Mouse (Mus musculus) liver, embryonic 14.5 days (tissue): Measurements from ENCODE around the gene 4931406C07Rik. TPM values are rescaled to one million over a fixed set of nuclear protein-coding genes. Genes with fewer than 3 reads are reported as not detected.

ENCODE experiments used
- ATAC-seq: fragments of 200-750 bp; cut with Nextera tagmentation; 2 replicates; pipeline ENCODE4 v1.8.0; 2017; ENCODE audit warnings: moderate number of reproducible peaks, mild to moderate bottlenecking, moderate library complexity; ENCODE audit not compliant: insufficient read depth
- DNase-seq, 3 experiments: peaks; one replicate each; pipeline ENCODE4 v3.0.0-alpha.2; 2012 to 2013; ENCODE audit warnings: low read depth in 3 of 3, low spot score in 3 of 3
- H3K27ac ChIP-seq: fragments of 300-500 bp; sonication (generic); 2 replicates; pipeline ENCODE4 v1.5.1; 2014; ENCODE audit warnings: moderate library complexity, mild to moderate bottlenecking, control low read depth, inconsistent platforms
- H3K27me3 ChIP-seq: fragments of 300-500 bp; sonication (generic); 2 replicates; pipeline ENCODE4 v1.6.1; 2014; ENCODE audit warnings: mild to moderate bottlenecking, low read length, moderate library complexity; ENCODE audit not compliant: control insufficient read depth, insufficient read depth
- H3K36me3 ChIP-seq: fragments of 300-500 bp; sonication (generic); replicated peaks from 2 replicates; pipeline ENCODE4 v1.6.1; 2014; ENCODE audit warnings: low read depth; ENCODE audit not compliant: control insufficient read depth, insufficient read depth
- H3K4me1 ChIP-seq, 2 experiments: fragments of 200-500 bp in 1 of 2; fragments of 300-500 bp in 1 of 2; sonication (generic) in 1 of 2; replicated peaks; 2 replicates each; pipeline ENCODE4 v1.6.1; 2012 to 2014; ENCODE audit warnings: antibody characterized with exemption in 1 of 2, inconsistent platforms in 1 of 2, low read length in 1 of 2; ENCODE audit not compliant: control insufficient read depth in 2 of 2, insufficient read depth in 2 of 2
- H3K4me2 ChIP-seq: fragments of 300-500 bp; sonication (generic); 2 replicates; pipeline ENCODE4 v1.6.1; 2014; ENCODE audit warnings: low read depth, mild to moderate bottlenecking, control low read depth, moderate library complexity
- H3K4me3 ChIP-seq, 2 experiments: fragments of 200-500 bp in 1 of 2; fragments of 300-500 bp in 1 of 2; sonication (generic) in 1 of 2; 2 replicates each; pipeline ENCODE4 v1.5.1; 2012 to 2014; ENCODE audit warnings: low read depth in 2 of 2, low read length in 2 of 2, mild to moderate bottlenecking in 2 of 2, control low read depth in 1 of 2, inconsistent platforms in 1 of 2, moderate library complexity in 1 of 2; ENCODE audit not compliant: insufficient read depth in 1 of 2
- H3K9ac ChIP-seq: fragments of 300-500 bp; sonication (generic); replicated peaks from 2 replicates; pipeline ENCODE4 v1.6.1; 2014; ENCODE audit warnings: mild to moderate bottlenecking, control low read depth, moderate library complexity
- H3K9me3 ChIP-seq: fragments of 300-500 bp; sonication (generic); 2 replicates; pipeline ENCODE4 v1.6.1; 2016; ENCODE audit warnings: low read length, mixed read lengths; ENCODE audit not compliant: control insufficient read depth
- CTCF ChIP-seq: IDR thresholded peaks from 2 replicates; pipeline ENCODE4 v1.5.1; 2016; ENCODE audit warnings: antibody characterized with exemption, low read depth, control low read depth
- EP300 ChIP-seq: IDR thresholded peaks from 2 replicates; pipeline ENCODE4 v1.6.1; 2016; ENCODE audit warnings: antibody characterized with exemption, low read depth
- WGBS: fragments of 180-500 bp; shearing (Covaris S2); extraction: QIAGEN DNeasy Blood & Tissue Kit; methylation state at CpG from one replicate; pipeline ENCODE4 v1.1.7; 2014; ENCODE audit not compliant: insufficient replicate concordance; 5-methylcytosine and 5-hydroxymethylcytosine counted together
- polyA plus RNA-seq, 2 experiments: library from polyadenylated mRNA; depleted of rRNA in 1 of 2; stranded (reverse) in 1 of 2; unstranded in 1 of 2; fragments of >200 nt; fragmentation: Nextera tagmentation in 1 of 2; extraction: Ambion mirVana in 1 of 2; gene quantifications; 2 replicates each; pipeline versions ENCODE4 v1.2.1 to v1.2.3; 2012 to 2014

The 4931406C07Rik gene
- polyA plus RNA-seq, 2 experiments = 2.3 to 5.9 TPM

DNA sequence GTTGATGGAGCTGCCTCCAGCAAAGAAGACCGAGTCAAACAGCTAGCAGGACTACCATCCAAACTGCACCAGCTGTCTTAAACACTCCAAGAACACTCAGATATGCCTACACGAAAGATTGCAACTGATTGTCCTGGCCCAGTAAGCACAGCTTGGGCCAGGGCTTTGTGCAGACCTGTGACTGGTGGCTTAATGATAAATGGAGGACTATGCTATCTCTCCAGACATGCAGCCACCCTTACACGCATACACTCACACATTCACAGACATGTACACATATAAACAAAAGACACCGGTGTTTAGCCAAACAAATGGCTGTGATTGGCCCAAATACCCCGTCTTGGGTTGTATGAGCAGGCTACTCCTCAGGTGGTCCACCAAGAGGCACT lies 25.8 kb downstream of the 4931406C07Rik start:
- no peaks in the 10 kb centered on the region for H3K9me3 ChIP-seq
- peak overlapping the region; percentile 28; the same call in 1 of the 2 replicates for H3K27ac ChIP-seq
- 17% methylated on average over 5 of the region's 5 CpGs for WGBS
- H3K36me3 ChIP-seq = peaks cover 5% of the 10 kb centered on the region
- peak overlapping the region; percentile 58 for H3K4me2 ChIP-seq
- peak overlapping the region; percentile 84 to 88 for H3K4me3 ChIP-seq
- DNase-seq (peak; percentile 39 to 45 (median 41)), ATAC-seq (peak; percentile 38)
- H3K4me1 ChIP-seq = peaks cover 6 to 11% of the 10 kb centered on the region in 2 experiments
- TF ChIP-seq EP300 (peak; percentile 43; the same call in 1 of the 2 replicates), CTCF (no peak)
- no peaks in the 10 kb centered on the region for H3K27me3 ChIP-seq
- peak overlapping the region; percentile 57 for H3K9ac ChIP-seq

DNA sequence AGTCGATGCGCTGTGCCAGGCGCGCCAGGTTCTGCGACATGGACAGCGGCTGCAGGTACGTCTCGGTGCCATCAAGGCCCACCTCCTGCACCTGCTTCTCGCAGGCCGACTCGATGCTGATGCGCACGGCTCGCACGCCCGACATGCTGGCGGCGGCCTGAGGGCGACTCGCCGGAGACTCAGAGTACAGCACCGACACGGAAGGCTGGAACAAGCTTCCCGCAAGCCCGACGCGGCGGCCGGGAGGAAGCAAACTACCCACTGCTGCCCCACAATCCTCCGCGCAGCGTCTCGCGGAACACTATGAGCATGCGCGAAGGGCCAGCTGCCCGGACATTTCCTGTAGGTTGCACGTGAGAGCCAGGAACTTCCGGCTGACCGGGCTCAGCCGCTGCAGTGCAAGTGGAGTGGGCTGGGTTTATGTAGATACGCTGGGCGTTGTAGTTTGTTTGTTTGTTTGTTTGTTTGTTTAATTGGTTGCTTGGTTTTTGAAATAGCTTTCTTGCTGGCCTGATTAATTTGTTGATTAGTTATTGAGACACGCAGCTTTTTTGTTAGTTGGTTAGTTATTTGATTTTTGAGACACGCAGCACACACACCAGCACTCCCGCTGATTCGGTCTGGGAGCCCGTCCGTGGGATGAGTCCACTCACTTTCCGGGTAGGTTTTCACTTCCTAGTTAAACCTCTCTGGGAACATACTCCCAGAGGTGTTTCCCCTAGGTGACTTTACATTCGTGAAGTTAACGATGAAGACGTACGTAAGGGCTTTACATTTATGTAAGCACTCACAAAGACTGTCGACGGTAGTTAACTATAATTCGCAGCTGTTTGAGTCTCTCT lies 26.4 kb downstream of the 4931406C07Rik start, which contains the start of gene Med17:
TSS of gene Med17 (minus strand) at position 283 of the 842 bp plus-strand sequence.
- Histone ChIP-seq H3K36me3 (peaks cover 11% of the 10 kb centered on the region), H3K4me2 (peak within 1 kb of the TSS; percentile 58), H3K9me3 (no peaks in the 10 kb centered on the region), H3K27ac (peak within 1 kb of the TSS; percentile 55), H3K27me3 (no peaks in the 10 kb centered on the region), H3K4me3 (peak within 1 kb of the TSS; percentile 84 to 88), H3K9ac (peak within 1 kb of the TSS; percentile 80), H3K4me1 (peaks cover 6 to 11% of the 10 kb centered on the region in 2 experiments)
- ATAC-seq (peak; percentile 96), DNase-seq (peak; percentile 88 to 91 (median 89))
- TF ChIP-seq EP300 (no peak), CTCF (peak; percentile 25; the same call in 1 of the 2 replicates)
- WGBS = 1% methylated on average over 57 of the region's 57 CpGs

DNA sequence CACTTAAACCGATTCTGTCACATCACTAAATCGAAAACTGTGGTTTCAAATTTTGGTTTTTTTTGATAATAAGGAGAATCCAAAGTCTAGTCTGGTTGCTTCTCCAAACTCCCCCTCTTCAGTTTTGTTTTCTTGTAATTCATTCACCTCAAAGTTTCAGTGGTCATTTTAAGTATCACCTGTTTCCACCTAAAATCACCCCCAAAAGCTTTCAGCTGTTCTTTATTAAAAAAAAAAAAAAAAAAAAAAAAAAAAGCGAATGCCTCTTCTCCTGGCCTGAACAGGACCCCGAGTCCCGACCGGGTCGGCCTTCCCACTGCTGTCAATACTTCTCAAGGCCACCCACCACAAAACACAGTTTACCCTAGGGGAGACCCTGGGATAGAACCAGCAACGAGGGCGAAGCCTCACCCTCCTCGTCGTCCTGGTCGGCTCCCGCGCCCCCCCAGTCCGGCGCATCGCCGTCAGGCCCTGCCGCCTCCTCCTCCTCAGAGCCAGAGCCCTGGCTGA lies 27.1 kb downstream of the 4931406C07Rik start:
- H3K9me3 ChIP-seq = no peaks in the 10 kb centered on the region
- no peak for DNase-seq
- 7% methylated on average over 19 of the region's 19 CpGs for WGBS
- H3K27me3 ChIP-seq = no peaks in the 10 kb centered on the region
- TF ChIP-seq CTCF = no peak
- TF ChIP-seq EP300 = no peak
- H3K9ac ChIP-seq = peak overlapping the region; percentile 80
- peak overlapping the region; percentile 55 for H3K27ac ChIP-seq
- H3K4me1 ChIP-seq = peaks cover 6 to 11% of the 10 kb centered on the region in 2 experiments
- H3K36me3 ChIP-seq = peaks cover 17% of the 10 kb centered on the region
- ATAC-seq = no peak
- H3K4me3 ChIP-seq = peak overlapping the region; percentile 84 to 88
- H3K4me2 ChIP-seq = peak overlapping the region; percentile 58

DNA sequence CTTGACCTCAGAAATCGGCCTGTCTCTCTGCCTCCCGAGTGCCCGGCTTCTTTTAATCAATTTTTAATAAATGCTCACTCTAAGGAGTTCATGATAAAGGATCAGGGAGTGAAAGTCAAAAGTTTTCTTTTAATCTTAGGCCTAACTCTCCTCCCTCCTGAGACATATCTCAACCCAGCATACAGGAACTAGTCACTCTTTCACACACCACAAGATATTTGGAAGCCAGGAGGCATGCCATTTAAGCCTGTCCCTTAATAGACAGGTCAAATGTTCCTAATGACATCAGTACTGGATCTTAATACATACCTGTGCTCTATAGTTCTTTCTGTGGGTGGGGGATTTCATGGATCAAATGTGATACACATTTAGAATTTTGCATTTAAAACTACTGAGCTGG lies 27.9 kb downstream of the 4931406C07Rik start:
- Histone ChIP-seq H3K27ac (no peak overlapping the region), H3K27me3 (no peaks in the 10 kb centered on the region), H3K9me3 (no peaks in the 10 kb centered on the region), H3K36me3 (peaks cover 25% of the 10 kb centered on the region), H3K9ac (no peak overlapping the region), H3K4me3 (peak overlapping the region in 1 of 2 experiments; percentile 84; a peak in 2 of 4 replicates), H3K4me2 (peak overlapping the region; percentile 58), H3K4me1 (peaks cover 6 to 11% of the 10 kb centered on the region in 2 experiments)
- ATAC-seq (no peak), DNase-seq (no peak)
- WGBS = 68% methylated on average over 3 of the region's 3 CpGs
- no peak for TF ChIP-seq CTCF
- TF ChIP-seq EP300 = no peak

DNA sequence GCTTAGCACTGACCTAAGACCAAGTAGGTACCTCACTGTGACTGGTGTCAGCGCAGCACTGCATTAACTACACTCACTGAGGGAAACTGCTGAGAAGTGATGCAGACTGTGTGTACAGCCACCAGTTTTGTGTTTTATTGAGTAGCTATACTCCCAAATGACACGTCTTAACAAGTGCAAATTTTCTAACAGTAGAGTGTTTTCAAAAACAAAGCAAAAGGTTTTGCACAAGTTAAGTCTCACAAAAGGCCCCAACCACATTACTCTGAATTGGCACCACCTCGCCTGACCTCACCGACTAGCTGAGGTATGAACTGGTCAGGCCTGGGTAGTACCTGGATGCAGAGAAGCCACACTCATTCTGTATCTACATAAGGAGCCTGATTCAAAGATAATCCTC lies 29.4 kb downstream of the 4931406C07Rik start:
- Histone ChIP-seq H3K36me3 (peaks cover 38% of the 10 kb centered on the region), H3K9ac (no peak overlapping the region), H3K27ac (no peak overlapping the region), H3K27me3 (no peaks in the 10 kb centered on the region), H3K4me1 (peaks cover 6 to 11% of the 10 kb centered on the region in 2 experiments), H3K4me3 (no peak overlapping the region), H3K4me2 (no peak overlapping the region), H3K9me3 (no peaks in the 10 kb centered on the region)
- no peak for TF ChIP-seq EP300
- TF ChIP-seq CTCF = no peak
- 82% methylated on average over 4 of the region's 4 CpGs for WGBS
- no peak for DNase-seq
- no peak for ATAC-seq
